Mouse (Mus musculus) embryonic facial prominence, embryonic 14.5 days (tissue): ENCODE measurements around the gene Mthfr. TPM values are rescaled to one million over a fixed set of nuclear protein-coding genes. Genes with fewer than 3 reads are reported as not detected.

ENCODE experiments used
- ATAC-seq: fragments of 200-750 bp; cut with Nextera tagmentation; 2 replicates; pipeline ENCODE4 v1.8.0; 2017; ENCODE audit warnings: low read depth, moderate number of reproducible peaks, moderate TSS enrichment
- DNase-seq: peaks from one replicate; pipeline ENCODE4 v3.0.0-alpha.2; 2015; ENCODE audit warnings: low spot score
- H3K27ac ChIP-seq: fragments of 300-500 bp; sonication (generic); replicated peaks from 2 replicates; pipeline ENCODE4 v1.5.1; 2014; ENCODE audit warnings: low read depth, mild to moderate bottlenecking, low read length, moderate library complexity
- H3K27me3 ChIP-seq: fragments of 300-500 bp; sonication (generic); replicated peaks from 2 replicates; pipeline ENCODE4 v1.6.1; 2014; ENCODE audit warnings: low read length; ENCODE audit not compliant: control insufficient read depth, insufficient read depth
- H3K36me3 ChIP-seq: fragments of 300-500 bp; sonication (generic); 2 replicates; pipeline ENCODE4 v1.6.1; 2014; ENCODE audit warnings: low read length, mixed read lengths; ENCODE audit not compliant: control insufficient read depth, insufficient read depth
- H3K4me1 ChIP-seq: fragments of 300-500 bp; sonication (generic); 2 replicates; pipeline ENCODE4 v1.6.1; 2014; ENCODE audit warnings: antibody characterized with exemption, low read length; ENCODE audit not compliant: control insufficient read depth, insufficient read depth
- H3K4me2 ChIP-seq: fragments of 300-500 bp; sonication (generic); 2 replicates; pipeline ENCODE4 v1.6.1; 2014; ENCODE audit warnings: low read depth, mild to moderate bottlenecking, low read length, moderate library complexity, mixed read lengths
- H3K4me3 ChIP-seq: fragments of 300-500 bp; sonication (generic); 2 replicates; pipeline ENCODE4 v1.5.1; 2014; ENCODE audit warnings: low read depth, mild to moderate bottlenecking, low read length
- H3K9ac ChIP-seq: fragments of 300-500 bp; sonication (generic); 2 replicates; pipeline ENCODE4 v1.6.1; 2014; ENCODE audit warnings: low read depth, mild to moderate bottlenecking, low read length, moderate library complexity, mixed read lengths
- H3K9me3 ChIP-seq: fragments of 300-500 bp; sonication (generic); 2 replicates; pipeline ENCODE4 v1.6.1; 2016; ENCODE audit warnings: low read length; ENCODE audit not compliant: control insufficient read depth
- WGBS: fragments of 180-500 bp; shearing (Covaris S2); extraction: QIAGEN DNeasy Blood & Tissue Kit; methylation state at CpG from one replicate; pipeline ENCODE4 v1.1.7; 2014; 5-methylcytosine and 5-hydroxymethylcytosine counted together
- polyA plus RNA-seq: library from polyadenylated mRNA; unstranded; fragments of >200 nt; fragmentation: Nextera tagmentation; extraction: Ambion mirVana; gene quantifications from 2 replicates; pipeline ENCODE4 v1.2.1, GENCODE M21; 2014

Gene Mthfr
- polyA plus RNA-seq, 1 experiment from 2014 or later, result 20.3 TPM

DNA sequence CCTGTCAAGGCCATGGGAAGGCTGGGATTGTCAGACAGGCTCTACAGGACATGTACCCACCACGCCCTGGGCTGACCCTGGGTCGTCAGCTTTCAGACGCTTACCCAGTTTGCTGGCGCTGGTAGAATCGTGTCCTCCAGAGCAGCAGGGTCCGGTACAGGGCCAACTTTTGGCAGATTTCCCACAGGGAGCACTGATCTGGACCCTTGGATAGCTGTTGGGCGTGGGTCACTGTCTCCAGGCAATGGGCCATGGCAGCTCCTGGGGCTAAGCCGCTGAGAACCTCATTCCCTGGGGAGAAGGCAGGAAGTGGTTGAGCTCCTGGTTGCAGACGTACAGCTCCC lies 27.5 kb downstream of the Mthfr start:
- ATAC-seq (no peak), DNase-seq (peak; percentile 17)
- H3K4me3 ChIP-seq, result no peak overlapping the region
- H3K4me1 ChIP-seq, result no peaks in the 10 kb centered on the region
- H3K27ac ChIP-seq, result no peak overlapping the region
- no peak overlapping the region for H3K9ac ChIP-seq
- H3K36me3 ChIP-seq, result no peaks in the 10 kb centered on the region
- no peaks in the 10 kb centered on the region for H3K27me3 ChIP-seq
- H3K4me2 ChIP-seq, result no peak overlapping the region
- no peaks in the 10 kb centered on the region for H3K9me3 ChIP-seq
- WGBS, result 48% methylated on average over 7 of the region's 9 CpGs

DNA sequence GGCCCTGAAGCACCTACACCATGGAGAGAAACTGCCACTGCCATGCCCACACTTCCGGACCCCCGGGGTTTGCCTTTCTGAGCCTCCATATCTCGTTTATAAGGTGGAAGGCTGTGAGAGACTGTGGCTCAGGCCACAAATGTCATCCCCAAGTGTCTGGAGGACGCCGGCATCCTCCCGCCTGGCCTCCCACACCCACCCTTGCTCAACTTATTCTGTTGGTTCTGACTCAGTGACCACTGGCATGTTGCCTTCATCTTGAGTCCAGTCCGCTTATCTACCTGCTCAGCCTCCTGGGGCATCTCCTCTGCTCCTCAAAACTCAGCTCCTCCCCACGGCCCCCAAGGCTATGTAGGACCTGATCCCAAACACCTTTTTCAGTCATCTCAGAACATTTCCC lies 28.5 kb downstream of the Mthfr start:
- H3K27me3 ChIP-seq, result no peaks in the 10 kb centered on the region
- no peak overlapping the region for H3K4me2 ChIP-seq
- H3K27ac ChIP-seq, result no peak overlapping the region
- no peak for ATAC-seq
- no peaks in the 10 kb centered on the region for H3K36me3 ChIP-seq
- no peak for DNase-seq
- H3K4me1 ChIP-seq, result no peaks in the 10 kb centered on the region
- no peaks in the 10 kb centered on the region for H3K9me3 ChIP-seq
- WGBS, result 90% methylated on average over 8 of the region's 8 CpGs
- H3K9ac ChIP-seq, result no peak overlapping the region
- H3K4me3 ChIP-seq, result no peak overlapping the region

DNA sequence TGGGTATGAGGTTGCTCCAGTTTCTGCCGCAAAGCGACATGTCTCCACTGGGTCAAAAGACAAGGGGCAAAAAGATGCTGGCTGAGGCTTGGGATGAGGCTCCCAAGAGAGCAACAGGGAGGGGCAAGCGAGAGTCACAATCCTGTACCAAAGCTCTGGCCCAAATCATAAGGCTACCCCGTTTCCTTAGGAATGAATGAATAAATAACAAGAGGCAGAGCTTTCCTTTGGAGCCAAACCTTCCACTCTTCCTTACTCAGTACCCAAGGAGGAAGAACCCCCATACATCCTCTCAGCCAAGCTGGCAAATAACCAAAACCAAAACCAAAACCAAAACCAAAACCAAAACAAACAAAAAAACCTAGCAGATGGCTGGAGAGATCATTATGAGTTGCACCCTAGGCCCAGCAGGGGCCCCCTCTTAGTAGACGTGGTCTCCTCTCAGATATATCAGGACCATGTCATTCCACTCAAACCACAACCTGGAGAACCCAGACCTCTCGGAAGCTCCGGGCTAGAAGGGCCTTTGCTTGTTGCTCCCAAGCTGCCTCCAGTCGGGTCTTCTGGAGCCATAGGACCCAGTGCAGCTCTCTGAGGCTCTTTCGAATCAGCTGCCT lies 30.8 kb downstream of the Mthfr start:
- no peak for ATAC-seq
- Histone ChIP-seq H3K9ac (no peak overlapping the region), H3K4me3 (no peak overlapping the region), H3K9me3 (no peaks in the 10 kb centered on the region), H3K4me1 (no peaks in the 10 kb centered on the region), H3K36me3 (no peaks in the 10 kb centered on the region), H3K27me3 (no peaks in the 10 kb centered on the region), H3K4me2 (no peak overlapping the region), H3K27ac (no peak overlapping the region)
- DNase-seq, result no peak
- WGBS, result 80% methylated on average over 9 of the region's 9 CpGs

DNA sequence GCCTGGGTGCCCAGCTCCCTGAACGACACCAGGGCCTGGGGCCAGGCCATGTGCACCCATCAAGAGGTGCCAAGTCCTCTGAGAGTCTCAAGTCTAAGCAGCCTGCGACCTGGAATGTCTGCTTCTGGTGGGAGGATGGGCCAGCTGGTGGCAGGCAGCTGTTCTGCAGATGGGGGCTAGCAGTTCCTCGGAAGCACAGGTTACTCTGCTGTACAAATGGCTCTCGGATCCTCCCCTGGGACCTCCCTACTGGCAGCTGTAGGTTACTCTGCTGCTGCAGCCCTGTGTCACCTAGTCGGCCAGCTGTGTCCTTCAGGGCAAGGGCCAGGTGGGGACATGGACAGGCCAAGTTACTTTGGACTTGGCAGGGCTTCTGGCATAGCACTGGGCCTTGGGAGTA lies 32.6 kb downstream of the Mthfr start:
- 0 out of 2 replicates have a peak, but pooled peaks have one; percentile 27 for ATAC-seq

DNA sequence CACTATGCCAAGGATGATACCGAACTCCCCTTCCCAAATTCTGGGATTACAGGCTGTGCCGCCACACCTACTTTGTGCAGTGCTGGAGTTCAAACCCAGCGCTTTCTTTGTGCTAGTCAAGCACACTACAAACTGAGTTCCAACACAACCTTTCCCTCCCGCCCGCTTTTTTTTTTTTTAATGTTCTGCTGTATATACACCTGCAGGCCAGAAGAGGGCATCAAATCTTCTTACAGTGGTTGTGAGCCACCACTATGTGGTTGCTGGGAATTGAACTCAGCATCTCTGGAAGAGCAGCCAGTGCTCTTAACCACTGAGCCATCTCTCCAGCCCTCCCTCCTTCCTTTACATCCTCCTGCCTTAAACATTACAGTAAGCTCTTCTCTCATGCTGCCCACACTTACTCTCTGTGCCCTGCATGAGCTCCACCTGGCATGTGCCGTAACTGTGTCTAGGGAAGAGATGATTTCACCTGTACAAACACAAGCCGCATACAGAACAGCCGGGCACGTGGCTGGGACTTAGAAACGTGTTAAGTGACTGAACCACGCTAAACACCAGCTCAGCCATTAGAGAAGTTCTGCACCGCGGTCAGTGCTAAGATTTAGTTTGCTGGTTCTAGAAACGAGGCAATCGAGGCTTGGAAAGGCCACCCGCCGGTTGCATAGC lies 35.8 kb downstream of the Mthfr start:
- peak overlapping the region; percentile 59 for H3K4me2 ChIP-seq
- WGBS, result 49% methylated on average over 17 of the region's 17 CpGs
- H3K27me3 ChIP-seq, result no peaks in the 10 kb centered on the region
- H3K27ac ChIP-seq, result no peak overlapping the region
- H3K36me3 ChIP-seq, result no peaks in the 10 kb centered on the region; the same call in 1 of the 2 replicates
- no peak for ATAC-seq
- peak overlapping the region; percentile 51 for H3K9ac ChIP-seq
- H3K4me1 ChIP-seq, result no peaks in the 10 kb centered on the region
- no peaks in the 10 kb centered on the region for H3K9me3 ChIP-seq
- DNase-seq, result peak; percentile 39
- peak overlapping the region; percentile 32 for H3K4me3 ChIP-seq

More for the DNA sequence above, 32.6 kb downstream of the Mthfr start:
- Histone ChIP-seq H3K36me3 (no peaks in the 10 kb centered on the region), H3K9ac (no peak overlapping the region), H3K27ac (no peak overlapping the region), H3K4me2 (no peak overlapping the region), H3K4me3 (no peak overlapping the region), H3K4me1 (no peaks in the 10 kb centered on the region), H3K9me3 (no peaks in the 10 kb centered on the region), H3K27me3 (no peaks in the 10 kb centered on the region)
- 41% methylated on average over 4 of the region's 5 CpGs for WGBS
- DNase-seq, result peak; percentile 41

DNA sequence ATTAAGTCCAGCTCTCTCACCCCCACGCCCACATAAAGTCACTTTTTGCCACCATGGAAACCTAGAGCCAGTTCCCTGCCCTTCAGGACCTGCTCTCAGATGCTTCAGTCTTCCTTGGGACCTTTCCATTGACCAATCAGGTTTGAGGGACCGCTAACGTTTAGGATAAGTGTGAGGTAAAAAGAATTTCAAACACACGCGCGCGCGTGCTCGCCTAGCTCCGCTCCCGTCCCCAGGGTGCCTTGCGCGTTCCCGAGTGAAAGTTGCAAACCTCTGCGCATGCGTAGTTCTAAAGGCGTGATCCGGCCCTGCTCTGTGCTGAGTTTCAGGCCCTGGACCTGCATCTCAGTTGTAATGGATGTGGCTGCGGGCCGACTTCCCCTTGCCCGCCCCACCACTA lies 36.4 kb downstream of the Mthfr start:
- Histone ChIP-seq H3K27me3 (no peaks in the 10 kb centered on the region), H3K36me3 (no peaks in the 10 kb centered on the region; the same call in 1 of the 2 replicates), H3K9ac (peak overlapping the region; percentile 51), H3K9me3 (no peaks in the 10 kb centered on the region), H3K4me3 (peak overlapping the region; percentile 32), H3K27ac (no peak overlapping the region), H3K4me2 (peak overlapping the region; percentile 59), H3K4me1 (no peaks in the 10 kb centered on the region)
- WGBS, result 53% methylated on average over 20 of the region's 21 CpGs
- peak; percentile 79 for DNase-seq
- no peak for ATAC-seq

DNA sequence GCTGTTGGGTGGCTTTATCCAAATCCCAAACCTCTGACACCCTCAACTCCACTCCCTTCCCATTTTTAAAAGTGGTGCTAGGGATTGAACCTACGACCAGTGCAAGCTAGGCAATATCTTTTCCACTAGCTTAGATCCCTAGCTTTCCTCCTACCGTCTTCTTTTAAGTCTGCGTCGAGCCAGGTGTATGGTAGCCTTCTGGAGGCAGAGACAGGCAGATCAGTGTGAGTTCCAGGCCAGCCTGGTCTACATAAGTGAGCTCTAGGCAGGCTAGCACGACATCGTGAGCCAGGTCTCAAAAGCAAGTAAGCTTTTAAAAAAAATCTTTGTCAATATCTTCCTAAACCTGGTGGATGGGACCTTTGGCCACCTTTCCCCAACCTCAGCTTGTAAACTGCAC lies 37.0 kb downstream of the Mthfr start:
- Histone ChIP-seq H3K27ac (no peak overlapping the region), H3K9me3 (no peaks in the 10 kb centered on the region), H3K4me1 (no peaks in the 10 kb centered on the region), H3K36me3 (no peaks in the 10 kb centered on the region; the same call in 1 of the 2 replicates), H3K9ac (no peak overlapping the region), H3K4me2 (no peak overlapping the region), H3K27me3 (no peaks in the 10 kb centered on the region), H3K4me3 (no peak overlapping the region)
- WGBS, result 89% methylated on average over 6 of the region's 6 CpGs
- no peak for DNase-seq
- ATAC-seq, result no peak

DNA sequence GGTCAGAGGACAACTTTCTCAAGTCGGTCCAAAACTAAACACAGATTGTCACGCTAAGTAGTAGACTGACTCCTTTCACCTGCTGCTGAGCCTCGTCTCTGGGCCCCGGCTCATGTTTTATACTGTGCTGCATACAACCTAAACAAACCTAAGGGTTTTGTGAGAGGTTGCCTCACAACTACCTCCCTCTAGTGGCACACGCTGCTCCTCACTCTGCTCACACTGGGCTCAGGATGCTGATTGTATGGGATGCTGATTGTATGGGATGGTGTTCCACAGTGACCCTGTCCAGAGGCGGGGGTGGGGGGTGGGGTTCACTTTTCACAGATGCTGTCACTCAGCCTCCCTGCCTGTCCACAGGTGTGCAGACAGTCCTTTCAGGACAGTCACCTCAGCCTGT lies 40.3 kb downstream of the Mthfr start:
- Histone ChIP-seq H3K36me3 (peaks cover 5% of the 10 kb centered on the region; the same call in 1 of the 2 replicates), H3K27me3 (no peaks in the 10 kb centered on the region), H3K4me3 (no peak overlapping the region), H3K9ac (no peak overlapping the region), H3K4me1 (peaks cover 8% of the 10 kb centered on the region; the same call in 1 of the 2 replicates), H3K4me2 (no peak overlapping the region), H3K27ac (no peak overlapping the region), H3K9me3 (no peaks in the 10 kb centered on the region)
- DNase-seq (no peak), ATAC-seq (no peak)
- whole genome bisulfite sequencing, result 56% methylated on average over 6 of the region's 6 CpGs
